Comparison of ENCODE assay signal across 13 mouse cellular contexts in the genomic region with DNA sequence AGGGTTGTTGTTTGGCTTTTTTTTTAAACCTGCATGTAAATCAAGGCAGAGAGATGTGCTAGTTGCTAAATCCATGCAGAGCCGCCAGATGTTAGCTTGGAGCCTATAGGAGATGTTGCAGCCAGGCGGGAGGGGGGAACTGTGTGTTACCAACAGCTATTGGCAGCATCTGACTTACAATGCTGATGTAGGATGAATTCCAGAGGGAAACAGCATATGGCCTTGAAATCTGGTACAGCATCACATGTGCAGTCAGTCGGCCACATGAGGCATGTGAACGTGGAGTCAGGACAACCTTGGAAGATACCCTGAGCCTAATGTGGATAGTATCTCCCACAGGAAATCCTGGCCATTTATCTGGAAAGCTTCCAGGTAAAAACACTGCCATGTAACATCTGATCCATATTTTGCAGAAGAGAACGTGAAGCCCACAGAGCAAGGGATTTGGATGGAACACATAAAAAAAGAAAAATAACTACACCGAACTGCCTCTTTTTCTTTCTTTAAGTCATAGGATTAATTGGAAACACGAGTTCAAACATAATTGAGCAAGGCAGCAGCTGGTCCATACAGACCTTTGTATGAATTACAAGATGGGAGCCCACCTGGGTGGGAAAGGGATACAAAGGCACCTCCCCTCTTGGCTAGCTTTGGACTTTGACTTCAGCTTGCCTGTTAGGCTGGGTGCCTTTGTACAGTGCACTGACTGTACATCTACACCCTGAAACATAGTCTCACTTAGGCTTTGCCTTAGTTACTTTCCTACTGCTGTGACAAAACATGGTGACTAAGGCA. TPM values are rescaled to one million over a fixed set of nuclear protein-coding genes. Genes with fewer than 3 reads are reported as not detected.
DNase-seq lines count a peak whose midpoint lies in the region; ATAC-seq and TF ChIP-seq lines count a peak whose summit lies in the region.
"Had no signal": no experiment of that assay in that cellular context is flagged by ENCODE, and none has a peak within 500 bp of the region (broad histone marks: within the 10 kb centered on the region; RNA-seq: fewer than 3 reads in every experiment).

No protein-coding gene starts in this region.

- 75% methylated on average over 7 of the region's 7 CpGs for WGBS in hindbrain, embryonic 14.5 days
- 90% methylated on average over 7 of the region's 7 CpGs for WGBS in hindbrain, embryonic 11.5 days
- WGBS in embryonic facial prominence, embryonic 15.5 days: 38% methylated on average over 7 of the region's 7 CpGs

- H3K9ac ChIP-seq in hindbrain, embryonic 14.5 days: no peak overlapping the region
- H3K9ac ChIP-seq in hindbrain, embryonic 11.5 days (ENCODE audit: low read depth, low read length): no peak overlapping the region
- no peak overlapping the region for H3K9ac ChIP-seq in embryonic facial prominence, embryonic 15.5 days
- H3K9ac ChIP-seq: liver, embryonic 14.5 days had no signal

- no peaks in the 10 kb centered on the region for H3K27me3 ChIP-seq in hindbrain, embryonic 14.5 days (ENCODE audit: control insufficient read depth, insufficient read depth, low read length)
- H3K27me3 ChIP-seq in hindbrain, embryonic 11.5 days (ENCODE audit: control insufficient read depth, insufficient read depth, low read length): no peaks in the 10 kb centered on the region
- no peaks in the 10 kb centered on the region for H3K27me3 ChIP-seq in embryonic facial prominence, embryonic 15.5 days

- H3K27ac ChIP-seq in hindbrain, embryonic 14.5 days: no peak overlapping the region
- no peak overlapping the region for H3K27ac ChIP-seq in hindbrain, embryonic 11.5 days (ENCODE audit: low read depth, low read length)
- H3K27ac ChIP-seq in embryonic facial prominence, embryonic 15.5 days (replicated peaks): peak overlapping the region; percentile 69; the same call in 1 of the 2 replicates
- H3K27ac ChIP-seq in layer of hippocampus, adult 2 months: peak overlapping the region; percentile 61; the same call in 1 of the 2 replicates
- H3K27ac ChIP-seq: liver, embryonic 14.5 days; macrophage had no signal

- H3K4me2 ChIP-seq in hindbrain, embryonic 14.5 days (replicated peaks): no peak overlapping the region
- H3K4me2 ChIP-seq in hindbrain, embryonic 11.5 days (replicated peaks; ENCODE audit: low read depth, low read length): no peak overlapping the region
- H3K4me2 ChIP-seq in embryonic facial prominence, embryonic 15.5 days (replicated peaks): no peak overlapping the region
- H3K4me2 ChIP-seq: heart, embryonic 11.5 days had no signal

- no peak overlapping the region for H3K4me3 ChIP-seq in hindbrain, embryonic 14.5 days (replicated peaks; ENCODE audit: low read length)
- no peak overlapping the region for H3K4me3 ChIP-seq in hindbrain, embryonic 11.5 days (ENCODE audit: low read depth, low read length)
- H3K4me3 ChIP-seq in embryonic facial prominence, embryonic 15.5 days (replicated peaks): no peak overlapping the region
- no peak overlapping the region for H3K4me3 ChIP-seq in layer of hippocampus, adult 2 months

- peak; percentile 57; the same call in 1 of the 2 replicates for ATAC-seq in hindbrain, embryonic 14.5 days (ENCODE audit: low FRiP score)
- no peak for ATAC-seq in hindbrain, embryonic 11.5 days (ENCODE audit: low FRiP score)
- ATAC-seq in embryonic facial prominence, embryonic 15.5 days (ENCODE audit: insufficient number of reproducible peaks, low FRiP score, low TSS enrichment, low read depth): peak; percentile 85
- ATAC-seq: CD4-positive, CD25-positive, alpha-beta regulatory T cell, adult 4 months had no signal

- no peaks in the 10 kb centered on the region for H3K36me3 ChIP-seq in hindbrain, embryonic 14.5 days (replicated peaks; ENCODE audit: control insufficient read depth, insufficient read depth)
- no peaks in the 10 kb centered on the region for H3K36me3 ChIP-seq in hindbrain, embryonic 11.5 days (ENCODE audit: control insufficient read depth, insufficient read depth, low read length)
- peaks cover 5% of the 10 kb centered on the region; the same call in 1 of the 2 replicates for H3K36me3 ChIP-seq in embryonic facial prominence, embryonic 15.5 days

- no peak for TF ChIP-seq CTCF in layer of hippocampus, adult 2 months (conservative IDR thresholded peaks at IDR 0.05)

- no peaks in the 10 kb centered on the region for H3K9me3 ChIP-seq in hindbrain, embryonic 14.5 days (ENCODE audit: control insufficient read depth, low read length)
- H3K9me3 ChIP-seq in hindbrain, embryonic 11.5 days (ENCODE audit: control insufficient read depth, low read length): no peaks in the 10 kb centered on the region
- no peaks in the 10 kb centered on the region for H3K9me3 ChIP-seq in embryonic facial prominence, embryonic 15.5 days (replicated peaks)

- DNase-seq in hindbrain, embryonic 14.5 days (ENCODE audit: low spot score): peak; percentile 34
- no peak for DNase-seq in hindbrain, embryonic 11.5 days (ENCODE audit: low spot score)
- peak; percentile 35 to 67 for DNase-seq in layer of hippocampus, adult 2 months (ENCODE audit: low spot score in 2 of 2)
- peak; percentile 50 for DNase-seq in right cerebral cortex, adult 18-20 months
- no peak for DNase-seq in cerebellum, postnatal 25 days
- no peak for DNase-seq in kidney, postnatal 10 days
- DNase-seq in cerebellum, postnatal 14 days: no peak
- DNase-seq: adrenal gland, adult 8-10 months had no signal

- no peaks in the 10 kb centered on the region for H3K4me1 ChIP-seq in hindbrain, embryonic 14.5 days (replicated peaks; ENCODE audit: control insufficient read depth, insufficient read depth, low read length)
- H3K4me1 ChIP-seq in hindbrain, embryonic 11.5 days (replicated peaks; ENCODE audit: control insufficient read depth, insufficient read depth, low read length): no peaks in the 10 kb centered on the region
- H3K4me1 ChIP-seq in embryonic facial prominence, embryonic 15.5 days: peaks cover 9% of the 10 kb centered on the region; the same call in 1 of the 2 replicates

RNA-seq across cellular contexts. Expression of gene Tmem252, which starts 42.7 kb away (rescaled TPM):
- polyA plus RNA-seq in hindbrain, embryonic 14.5 days (2014; fragmentation: Nextera tagmentation; extraction: Ambion mirVana): 1.8 and 2.2 TPM in 2 replicates
- polyA plus RNA-seq in hindbrain, embryonic 11.5 days (2014; fragmentation: Nextera tagmentation; extraction: Ambion mirVana): 0.57 and 0.88 TPM in 2 replicates
- polyA plus RNA-seq in embryonic facial prominence, embryonic 15.5 days (2015; fragmentation: Nextera tagmentation; extraction: Ambion mirVana): 4.1 and 5.0 TPM in 2 replicates
- total RNA-seq in layer of hippocampus, adult 2 months (2021): under 1 TPM; 0.20 to 0.33 TPM
- polyA plus RNA-seq: CD4-positive, CD25-positive, alpha-beta regulatory T cell, adult 4 months; macrophage had no signal

Comparison
In these comparisons a context has a peak if more than half of its experiments do, and no peak if none do; other contexts are left out.
1. DNase-seq: peak in hindbrain, embryonic 14.5 days (single experiment), layer of hippocampus, adult 2 months (2 of 2) and right cerebral cortex, adult 18-20 months (single experiment); none in hindbrain, embryonic 11.5 days (single experiment), cerebellum, postnatal 25 days (0 of 2), kidney, postnatal 10 days (single experiment) and cerebellum, postnatal 14 days (0 of 2).
2. H3K27ac ChIP-seq: peak in embryonic facial prominence, embryonic 15.5 days (single experiment) and layer of hippocampus, adult 2 months (single experiment); none in hindbrain, embryonic 14.5 days (single experiment) and hindbrain, embryonic 11.5 days (single experiment).